Mouse (Mus musculus) lung, embryonic 16.5 days (tissue): ENCODE measurements around the gene Treh. TPM values are rescaled to one million over a fixed set of nuclear protein-coding genes. Genes with fewer than 3 reads are reported as not detected.
"Not testable (repeated sequence)": the region's sequence is repeated elsewhere in the genome, so short reads cannot be mapped to it uniquely, and the experiment has no call there.

ENCODE experiments used
- ATAC-seq: fragments of 200-750 bp; cut with Nextera tagmentation; 2 replicates; pipeline ENCODE4 v1.8.0; 2017; ENCODE audit warnings: low read depth, mild to moderate bottlenecking, moderate library complexity
- H3K27ac ChIP-seq: fragments of 300-500 bp; sonication (generic); 2 replicates; pipeline ENCODE4 v1.5.1; 2014; ENCODE audit warnings: mild to moderate bottlenecking, control low read depth, low read length
- H3K27me3 ChIP-seq: fragments of 300-500 bp; sonication (generic); 2 replicates; pipeline ENCODE4 v1.6.1; 2014; ENCODE audit warnings: low read depth, low read length, mixed read lengths; ENCODE audit not compliant: control insufficient read depth, insufficient read depth
- H3K36me3 ChIP-seq: fragments of 300-500 bp; sonication (generic); 2 replicates; pipeline ENCODE4 v1.6.1; 2014; ENCODE audit warnings: low read length; ENCODE audit not compliant: control insufficient read depth, insufficient read depth
- H3K4me1 ChIP-seq: fragments of 300-500 bp; sonication (generic); replicated peaks from 2 replicates; pipeline ENCODE4 v1.6.1; 2014; ENCODE audit warnings: low read length, mixed read lengths; ENCODE audit not compliant: control insufficient read depth, insufficient read depth
- H3K4me2 ChIP-seq: fragments of 300-500 bp; sonication (generic); 2 replicates; pipeline ENCODE4 v1.6.1; 2014; ENCODE audit warnings: low read depth, low read length, control low read depth
- H3K4me3 ChIP-seq: fragments of 300-500 bp; sonication (generic); 2 replicates; pipeline ENCODE4 v1.5.1; 2014; ENCODE audit warnings: mild to moderate bottlenecking, low read length, control low read depth
- H3K9ac ChIP-seq: fragments of 300-500 bp; sonication (generic); 2 replicates; pipeline ENCODE4 v1.6.1; 2014; ENCODE audit warnings: low read length, control low read depth
- H3K9me3 ChIP-seq: fragments of 300-500 bp; sonication (generic); 2 replicates; pipeline ENCODE4 v1.6.1; 2016; ENCODE audit warnings: low read length; ENCODE audit not compliant: control insufficient read depth
- WGBS: fragments of 180-500 bp; shearing (Covaris S2); extraction: QIAGEN DNeasy Blood & Tissue Kit; methylation state at CpG from one replicate; pipeline ENCODE4 v1.1.7; 2014; 5-methylcytosine and 5-hydroxymethylcytosine counted together
- polyA plus RNA-seq: library from polyadenylated mRNA; unstranded; fragments of >200 nt; fragmentation: Nextera tagmentation; extraction: Ambion mirVana; gene quantifications from 2 replicates; pipeline ENCODE4 v1.2.1, GENCODE M21; 2015

Treh gene
- polyA plus RNA-seq, result not detected in 2 replicates

GRCm38 (mm10) chr9:44673005-44673404 is at the start of gene Treh:
Gene Treh (plus strand): TSS chr9:44673233.
- Histone ChIP-seq H3K9ac (no peak within 1 kb of the TSS), H3K9me3 (0 out of 2 replicates have a peak, but pooled peaks cover 2% of the 10 kb centered on the region), H3K27me3 (no peaks in the 10 kb centered on the region), H3K27ac (no peak within 1 kb of the TSS), H3K4me2 (no peak within 1 kb of the TSS), H3K36me3 (no peaks in the 10 kb centered on the region), H3K4me1 (no peaks in the 10 kb centered on the region), H3K4me3 (no peak within 1 kb of the TSS)
- ATAC-seq, result no peak
- WGBS, result 79% methylated on average over 3 of the region's 3 CpGs

DNA sequence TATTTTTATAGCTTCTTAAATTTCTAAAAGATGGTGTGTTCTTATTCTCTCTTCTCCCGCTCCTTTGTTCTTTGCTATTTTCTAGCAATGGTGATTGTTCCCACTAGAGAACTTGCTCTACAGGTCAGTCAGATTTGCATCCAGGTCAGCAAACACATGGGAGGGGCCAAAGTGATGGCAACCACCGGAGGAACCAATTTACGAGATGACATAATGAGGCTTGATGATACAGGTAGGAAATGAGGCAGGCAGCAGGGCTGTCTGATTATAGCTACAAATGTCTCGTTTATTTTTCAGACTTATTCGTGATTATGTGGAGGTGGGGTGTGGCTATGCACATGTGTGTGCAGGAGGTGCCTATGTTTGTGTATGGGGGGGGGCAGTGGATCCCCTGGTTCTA is 48.6 kb upstream of the Treh start:
- 74% methylated on average over 5 of the region's 5 CpGs for WGBS
- Histone ChIP-seq H3K4me1 (no peaks in the 10 kb centered on the region), H3K27ac (no peak overlapping the region), H3K9me3 (no peaks in the 10 kb centered on the region), H3K4me2 (no peak overlapping the region), H3K9ac (no peak overlapping the region), H3K27me3 (no peaks in the 10 kb centered on the region), H3K36me3 (peaks cover 59% of the 10 kb centered on the region), H3K4me3 (no peak overlapping the region)
- ATAC-seq, result no peak

DNA sequence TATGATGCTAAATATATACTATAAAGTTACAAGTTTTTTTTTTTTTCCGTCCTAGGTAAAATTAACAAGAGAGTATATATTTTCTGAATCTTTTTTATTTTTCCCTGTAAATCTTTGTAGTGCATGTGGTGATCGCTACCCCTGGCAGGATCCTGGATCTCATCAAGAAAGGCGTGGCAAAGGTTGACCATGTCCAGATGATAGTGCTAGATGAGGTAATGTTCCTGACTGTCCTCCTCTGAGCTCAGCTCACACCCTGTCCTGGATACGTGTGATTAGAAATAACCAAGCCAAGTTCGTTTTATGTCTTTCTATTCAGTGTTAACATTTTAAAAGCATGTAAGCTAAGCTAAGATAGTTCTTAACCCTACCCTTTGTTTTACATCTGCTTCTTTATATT is 46.8 kb upstream of the Treh start:
- Histone ChIP-seq H3K9ac (no peak overlapping the region), H3K4me2 (no peak overlapping the region), H3K9me3 (no peaks in the 10 kb centered on the region), H3K4me1 (no peaks in the 10 kb centered on the region), H3K4me3 (no peak overlapping the region), H3K27me3 (no peaks in the 10 kb centered on the region), H3K36me3 (peaks cover 66% of the 10 kb centered on the region), H3K27ac (no peak overlapping the region)
- ATAC-seq, result no peak
- WGBS, result 79% methylated on average over 5 of the region's 5 CpGs

DNA sequence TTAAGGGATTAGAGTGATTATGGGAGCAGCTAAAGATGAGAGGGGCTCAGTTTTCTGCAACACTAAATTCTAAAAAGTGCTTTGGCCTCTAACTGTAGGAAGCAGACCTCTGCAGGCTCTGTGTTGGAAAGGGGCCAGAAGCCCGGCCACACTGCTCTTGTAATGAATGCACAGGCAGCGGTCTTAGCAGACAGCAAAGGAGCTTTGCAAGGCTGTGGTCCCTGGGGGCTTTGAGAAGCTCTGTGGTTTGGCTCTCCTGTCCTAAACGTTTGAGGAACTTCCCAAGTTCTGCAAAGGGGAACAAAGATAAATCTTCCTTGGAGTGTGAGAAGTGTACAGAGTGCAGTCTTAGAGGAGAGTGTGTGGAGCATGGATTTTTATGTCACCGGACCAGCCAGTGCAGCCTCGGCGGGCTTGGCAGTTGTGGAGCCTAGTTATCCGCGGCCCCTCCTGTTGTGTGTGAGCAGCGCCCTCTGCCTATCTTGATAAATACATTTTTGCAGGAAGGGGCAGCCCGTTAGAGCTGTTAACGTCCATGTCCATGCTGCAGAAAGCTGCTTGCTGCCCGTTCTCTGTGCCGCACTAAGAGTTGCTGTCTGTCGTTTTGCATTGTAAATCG is 35.4 kb upstream of the Treh start:
- no peak for ATAC-seq
- 69% methylated on average over 15 of the region's 15 CpGs for WGBS
- Histone ChIP-seq H3K27me3 (no peaks in the 10 kb centered on the region), H3K4me3 (no peak overlapping the region), H3K4me1 (no peaks in the 10 kb centered on the region), H3K9me3 (no peaks in the 10 kb centered on the region), H3K4me2 (no peak overlapping the region), H3K9ac (no peak overlapping the region), H3K27ac (no peak overlapping the region), H3K36me3 (peaks cover 48% of the 10 kb centered on the region)

GRCm38 (mm10) chr9:44638726-44639125 is 34.3 kb upstream of the Treh start:
- not testable (repeated sequence) for ATAC-seq, H3K9ac ChIP-seq, H3K9me3 ChIP-seq, H3K4me3 ChIP-seq, H3K27me3 ChIP-seq, H3K27ac ChIP-seq, H3K4me2 ChIP-seq, H3K4me1 ChIP-seq
- WGBS, result 86% methylated on average over 9 of the region's 9 CpGs
- peaks cover 43% of the 10 kb centered on the region for H3K36me3 ChIP-seq

DNA sequence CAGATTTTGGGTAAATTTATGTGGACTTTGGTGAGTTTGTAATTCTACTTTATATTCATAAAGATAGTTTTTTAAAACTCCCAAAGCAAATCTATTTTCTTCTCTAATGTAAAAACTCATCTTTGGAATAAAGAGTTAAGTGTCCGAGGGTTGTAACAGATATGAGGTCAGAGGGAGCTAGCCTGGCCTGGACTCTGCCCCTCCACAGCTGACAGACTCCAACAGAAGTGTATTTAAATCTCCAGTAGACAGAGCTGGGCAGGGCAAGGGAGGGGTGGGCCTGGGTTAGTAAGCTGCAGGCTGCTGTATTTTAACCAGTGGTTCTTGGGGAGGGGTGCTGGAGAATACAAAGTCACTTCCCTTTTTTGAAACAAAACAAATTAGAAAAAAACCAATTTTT is 33.0 kb upstream of the Treh start:
- H3K27ac ChIP-seq, ATAC-seq, H3K27me3 ChIP-seq, H3K4me2 ChIP-seq, H3K4me3 ChIP-seq, H3K9ac ChIP-seq, H3K9me3 ChIP-seq, H3K4me1 ChIP-seq: not testable (repeated sequence)
- peaks cover 32% of the 10 kb centered on the region for H3K36me3 ChIP-seq
- 74% methylated on average over 1 of the region's 1 CpGs for WGBS

DNA sequence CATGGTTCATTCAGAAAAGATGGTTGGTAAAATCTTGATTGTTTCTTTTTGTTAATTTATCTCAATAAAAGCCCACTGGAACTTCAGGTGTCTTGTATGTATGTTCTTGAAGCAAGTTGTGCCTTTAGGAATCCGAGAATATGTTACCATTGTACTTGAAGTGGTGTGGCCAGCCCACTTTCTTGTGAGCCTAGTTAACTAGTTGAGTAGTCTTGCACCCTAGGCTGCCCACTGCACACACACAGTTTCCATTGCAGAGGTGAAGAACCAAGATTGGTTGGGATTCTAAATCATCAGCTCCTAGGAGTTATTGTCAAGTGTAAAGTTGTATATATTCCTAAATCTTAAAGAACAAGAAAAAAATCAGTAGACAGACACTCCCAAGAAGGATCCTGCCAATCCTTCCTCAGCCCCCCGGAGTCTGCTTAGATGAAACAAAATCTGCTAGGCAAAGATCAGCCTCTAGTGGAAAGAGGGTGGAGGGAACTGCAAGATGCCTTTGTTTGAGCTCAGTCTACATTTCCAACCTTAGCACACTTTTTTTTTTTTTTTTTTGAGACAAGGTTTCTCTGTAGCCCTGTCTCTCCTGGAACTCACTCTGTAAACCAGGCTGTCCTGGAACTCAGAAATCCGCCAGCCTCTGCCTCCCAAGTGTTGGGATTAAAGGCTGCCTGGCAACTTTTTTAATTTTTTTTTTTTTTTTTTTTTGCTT is 32.2 kb upstream of the Treh start:
- Histone ChIP-seq H3K4me1 (no peaks in the 10 kb centered on the region; the same call in 1 of the 2 replicates), H3K36me3 (peaks cover 25% of the 10 kb centered on the region), H3K9me3 (no peaks in the 10 kb centered on the region), H3K27me3 (no peaks in the 10 kb centered on the region), H3K27ac (no peak overlapping the region), H3K4me2 (no peak overlapping the region), H3K9ac (no peak overlapping the region), H3K4me3 (no peak overlapping the region)
- WGBS, result 81% methylated on average over 3 of the region's 3 CpGs
- no peak for ATAC-seq

- Histone ChIP-seq H3K27ac (no peak overlapping the region), H3K27me3 (no peaks in the 10 kb centered on the region), H3K36me3 (peaks cover 19% of the 10 kb centered on the region), H3K9me3 (no peaks in the 10 kb centered on the region), H3K4me2 (no peak overlapping the region), H3K9ac (no peak overlapping the region), H3K4me3 (no peak overlapping the region), H3K4me1 (no peaks in the 10 kb centered on the region; the same call in 1 of the 2 replicates)
- ATAC-seq, result no peak
- 81% methylated on average over 2 of the region's 2 CpGs for WGBS
Measured at GRCm38 (mm10) chr9:44641616-44642015, 31.4 kb upstream of the Treh start.

DNA sequence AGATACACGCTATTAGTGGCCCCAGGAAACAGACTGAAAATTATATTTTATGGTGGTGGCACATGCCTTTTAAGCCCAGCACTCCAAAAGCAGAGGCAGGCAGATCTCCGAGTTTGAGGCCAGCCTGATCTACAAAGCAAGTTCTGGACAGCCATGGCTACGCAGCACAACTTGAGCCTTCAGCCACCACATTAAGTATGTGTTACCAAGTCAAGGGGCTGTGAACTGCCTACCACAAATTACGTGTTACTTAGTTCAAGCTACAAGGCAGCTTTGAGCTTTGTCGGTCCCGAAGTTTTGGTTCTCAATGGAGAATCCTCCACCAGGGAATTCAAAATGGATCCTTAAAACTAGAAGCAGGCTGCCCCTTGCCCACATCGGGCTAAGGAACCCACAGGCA is 29.9 kb upstream of the Treh start:
- no peak overlapping the region for H3K9ac ChIP-seq
- no peak overlapping the region for H3K27ac ChIP-seq
- WGBS, result 93% methylated on average over 7 of the region's 7 CpGs
- H3K4me2 ChIP-seq, result no peak overlapping the region
- H3K9me3 ChIP-seq, result no peaks in the 10 kb centered on the region
- ATAC-seq, result no peak
- H3K36me3 ChIP-seq, result peaks cover 7% of the 10 kb centered on the region
- no peaks in the 10 kb centered on the region; the same call in 1 of the 2 replicates for H3K4me1 ChIP-seq
- no peak overlapping the region for H3K4me3 ChIP-seq
- no peaks in the 10 kb centered on the region for H3K27me3 ChIP-seq
